Mouse (Mus musculus) fibroblast of lung, adult 2 months (primary cell): ENCODE results near the gene Map6d1.

Source experiments
- DNase-seq: peaks from one replicate; pipeline ENCODE4 v3.0.0-alpha.2; 2011; ENCODE audit warnings: low read depth

Map6d1 gene

GRCm38 (mm10) chr16:20240468-20241414 is at the start of gene Map6d1:
TSS of gene Map6d1 (minus strand) at chr16:20241358.
- no peak for DNase-seq

GRCm38 (mm10) chr16:20280238-20280637 is 39.1 kb upstream of the Map6d1 start:
- no peak for DNase-seq

GRCm38 (mm10) chr16:20279395-20279794 is 38.2 kb upstream of the Map6d1 start:
- no peak for DNase-seq

- DNase-seq: no peak
Measured at GRCm38 (mm10) chr16:20272994-20273393, 31.8 kb upstream of the Map6d1 start.

GRCm38 (mm10) chr16:20271339-20271738 is 30.2 kb upstream of the Map6d1 start:
- DNase-seq: no peak

DNA sequence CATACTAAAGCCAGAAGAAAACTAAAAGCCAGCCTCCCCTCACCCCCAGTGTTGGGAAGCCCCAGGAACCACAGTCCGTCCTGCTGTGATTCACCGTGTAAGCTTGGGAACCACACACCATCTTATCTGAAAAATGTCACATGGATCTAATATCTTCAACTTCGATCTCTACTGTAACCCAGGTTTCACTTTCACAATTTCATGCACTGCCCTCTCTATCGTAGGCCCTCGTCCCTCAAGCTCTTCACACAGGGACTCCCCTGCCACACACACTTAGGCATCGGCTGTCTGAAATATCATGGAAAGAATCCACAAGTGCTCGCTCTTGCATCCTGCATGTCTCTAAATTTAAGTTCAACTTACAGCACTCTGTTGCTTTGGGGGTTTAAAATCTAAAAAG is 23.9 kb upstream of the Map6d1 start:
- DNase-seq: no peak

- no peak for DNase-seq
Measured at GRCm38 (mm10) chr16:20257926-20258325, 16.8 kb upstream of the Map6d1 start.

DNA sequence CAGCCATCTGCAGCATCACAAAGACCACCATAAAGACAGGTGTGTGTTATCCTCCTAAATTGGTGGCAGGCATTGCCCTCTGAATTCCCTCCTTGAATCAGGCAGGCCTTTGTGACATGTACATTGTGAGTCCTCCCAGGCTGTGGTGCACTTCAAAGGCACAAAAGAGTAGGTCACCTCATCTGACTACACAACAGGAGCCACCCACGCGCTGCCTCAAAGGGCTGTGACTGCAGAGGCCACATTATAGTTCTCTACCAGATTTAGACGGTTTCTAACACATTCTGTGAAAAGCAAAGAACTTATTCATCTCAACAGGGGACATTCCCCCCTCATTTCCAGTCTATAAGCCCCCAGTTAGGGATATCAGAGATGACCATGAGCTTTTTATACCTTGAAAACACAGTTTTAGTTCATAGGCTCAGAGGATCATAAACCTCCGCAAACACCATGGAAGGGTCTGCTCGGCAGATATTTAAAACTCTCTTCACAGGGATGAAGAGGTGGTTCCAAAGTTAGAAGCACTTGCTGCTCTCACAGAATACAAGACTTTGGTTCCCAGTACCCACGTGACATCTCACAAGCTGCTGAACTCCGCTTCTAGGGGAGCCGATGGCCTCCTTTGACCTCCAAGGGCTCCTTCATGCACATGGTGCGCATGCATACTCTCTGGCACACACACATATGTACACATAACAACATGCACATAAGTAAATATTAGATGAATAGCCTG is 7.5 kb upstream of the Map6d1 start:
- DNase-seq: no peak

DNA sequence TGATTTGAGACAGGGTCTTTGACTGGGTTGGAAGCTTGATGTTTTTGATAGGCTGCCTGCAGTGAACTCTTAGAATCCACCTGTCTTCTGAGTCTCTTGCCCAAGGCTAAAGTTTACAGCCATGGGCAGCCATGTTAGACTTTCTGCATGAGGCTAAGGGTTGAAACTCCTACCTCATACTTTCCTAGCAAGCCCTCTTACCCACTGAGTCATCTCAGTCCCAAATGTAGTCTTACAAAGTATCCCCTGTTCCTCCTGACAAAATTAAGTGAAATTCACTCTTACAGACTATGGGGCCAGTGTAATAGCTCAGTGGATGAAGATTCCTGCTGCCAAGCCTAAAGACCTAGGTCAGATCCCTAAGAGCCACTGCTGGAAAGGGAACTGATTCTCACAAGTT is 5.9 kb upstream of the Map6d1 start:
- no peak for DNase-seq

DNA sequence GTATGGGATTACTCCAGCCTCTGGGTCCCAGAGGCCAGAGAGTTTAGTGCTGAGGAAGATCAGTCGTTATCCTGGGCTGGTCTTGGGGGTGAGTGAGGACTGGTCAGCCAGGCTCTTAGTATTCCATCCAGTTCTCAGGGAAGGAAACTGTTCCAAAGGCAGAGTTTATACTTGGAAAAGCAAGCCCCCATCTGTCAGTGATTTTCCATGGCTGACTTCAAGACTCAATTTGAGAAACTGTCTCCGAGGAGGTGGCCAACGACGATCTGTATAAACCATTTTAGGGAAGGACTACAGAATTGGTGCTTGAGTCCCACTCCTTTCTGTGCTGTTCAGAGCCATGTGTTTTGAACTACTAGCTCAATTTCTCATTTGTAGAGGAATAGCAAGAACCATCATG is 2.5 kb downstream of the Map6d1 start:
- DNase-seq: no peak

- DNase-seq: no peak
Measured at GRCm38 (mm10) chr16:20237426-20237825, 3.7 kb downstream of the Map6d1 start.

DNA sequence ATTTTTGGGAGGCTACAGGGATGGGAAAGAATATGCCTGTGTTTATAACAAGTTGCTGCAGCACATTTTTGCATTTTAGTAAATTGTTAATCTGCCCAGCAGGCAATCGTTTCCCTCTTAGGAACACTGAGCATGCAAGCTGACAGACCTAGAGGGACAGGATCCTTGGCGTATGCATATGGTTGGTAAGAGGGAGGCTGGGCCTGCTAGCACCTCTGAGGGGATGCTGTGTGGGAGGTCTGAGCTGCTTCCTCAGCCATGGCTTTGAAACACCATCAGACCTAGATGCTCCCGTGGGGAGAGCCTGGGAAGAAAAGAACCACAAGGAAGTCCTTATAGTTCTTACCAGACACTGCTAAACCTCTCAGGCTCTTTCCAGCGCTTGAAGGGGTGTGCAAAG is 6.8 kb downstream of the Map6d1 start:
- DNase-seq: no peak

DNA sequence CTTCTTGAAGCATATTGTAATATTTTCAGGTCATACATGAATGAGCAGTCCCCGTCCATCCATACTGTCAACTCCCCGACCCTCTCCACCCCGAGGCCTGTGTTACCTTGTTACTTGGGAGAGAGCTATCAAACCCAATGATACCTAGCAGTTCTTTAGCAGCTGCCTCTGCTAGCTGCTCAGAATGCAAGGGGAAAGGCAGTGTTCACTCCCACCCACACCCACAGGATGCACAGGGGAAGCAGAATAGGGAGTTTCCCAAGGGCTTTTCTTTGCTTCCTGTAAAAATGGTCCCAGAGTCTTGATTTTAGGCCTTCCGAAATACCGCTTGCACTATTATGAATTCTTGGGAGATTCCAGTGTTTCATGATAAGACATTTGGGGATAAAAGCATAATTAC is 13.0 kb downstream of the Map6d1 start:
- no peak for DNase-seq

DNA sequence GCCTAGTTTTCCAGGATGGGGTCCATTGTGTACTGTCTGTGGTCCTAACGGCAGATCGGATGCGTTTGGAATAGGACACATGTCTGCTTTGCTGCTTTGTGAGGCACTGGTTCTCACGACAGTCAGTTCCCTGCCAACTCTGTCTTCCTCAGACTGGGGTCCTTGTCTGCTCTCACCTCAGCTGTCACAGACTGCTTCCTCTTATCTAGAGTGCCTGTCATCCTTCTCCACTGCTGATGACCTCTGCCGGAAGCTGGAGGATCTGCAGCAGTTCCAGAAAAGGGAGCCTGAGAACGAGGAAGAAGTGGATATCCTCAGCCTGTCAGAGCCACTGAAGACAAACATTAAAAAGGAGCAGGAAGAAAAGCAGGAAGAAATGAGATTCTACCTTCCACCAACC is 13.7 kb downstream of the Map6d1 start:
- DNase-seq: no peak

GRCm38 (mm10) chr16:20226676-20227075 is 14.5 kb downstream of the Map6d1 start:
- DNase-seq: no peak

- DNase-seq: no peak
Measured at GRCm38 (mm10) chr16:20222726-20223125, 18.4 kb downstream of the Map6d1 start.

GRCm38 (mm10) chr16:20213591-20214226 is 27.4 kb downstream of the Map6d1 start:
- peak; percentile 14 for DNase-seq

DNA sequence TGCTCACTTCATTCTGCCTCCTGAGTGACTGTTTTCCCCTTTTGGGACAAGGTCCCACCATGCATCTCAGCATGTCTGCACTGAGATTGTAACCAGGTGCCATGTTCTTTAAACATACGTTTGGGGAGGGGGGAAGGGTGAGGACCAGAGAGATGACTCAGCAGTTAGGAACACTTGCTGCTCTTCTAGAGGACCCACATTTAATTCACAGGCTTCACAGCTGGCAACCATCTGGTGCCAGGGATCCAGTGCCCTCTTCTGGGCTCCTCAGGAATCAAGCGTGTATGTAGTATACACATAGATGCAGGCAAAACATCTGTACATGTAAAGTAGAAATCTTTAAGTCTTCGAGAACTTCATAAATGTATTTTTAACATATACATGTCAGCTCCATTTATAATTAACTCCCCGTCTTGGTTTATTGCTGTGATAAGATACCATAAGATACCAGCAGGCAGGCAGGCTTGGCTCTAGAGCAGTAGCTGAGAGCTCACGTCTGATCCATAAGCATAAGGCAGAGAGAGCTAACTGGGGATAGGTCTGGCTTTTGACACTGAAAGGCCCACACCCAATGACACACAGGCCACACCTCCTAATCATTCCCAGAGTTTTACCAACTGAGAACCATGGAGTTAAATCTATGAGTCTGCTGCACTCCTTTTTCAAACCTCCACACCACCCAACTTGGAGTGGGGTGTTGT is 41.5 kb downstream of the Map6d1 start:
- no peak for DNase-seq

DNA sequence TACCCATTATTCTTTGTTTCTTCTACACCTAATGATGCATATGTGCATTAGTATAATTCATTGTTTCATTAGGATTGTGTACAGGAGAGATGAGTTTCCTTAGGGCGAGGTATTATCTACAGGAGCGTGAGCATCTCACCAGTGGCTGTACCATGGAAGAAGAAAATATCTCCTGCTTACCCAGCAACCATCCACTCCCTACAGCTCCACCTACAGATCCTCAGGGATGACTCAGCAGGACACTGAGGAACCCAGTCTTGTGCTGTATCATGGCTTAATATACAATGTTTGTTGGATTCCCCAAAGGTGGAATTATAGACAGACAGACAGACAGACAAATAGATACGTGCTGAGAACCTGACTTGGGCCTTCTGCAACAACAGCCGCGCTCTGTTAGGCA is 44.2 kb downstream of the Map6d1 start:
- no peak for DNase-seq

GRCm38 (mm10) chr16:20195546-20195945 is 45.6 kb downstream of the Map6d1 start:
- DNase-seq: no peak

GRCm38 (mm10) chr16:20192043-20192442 is 49.1 kb downstream of the Map6d1 start:
- no peak for DNase-seq
